Mouse (Mus musculus) adrenal gland, postnatal 4 days (tissue): ENCODE data around the gene Ccrl2. TPM values are rescaled to one million over a fixed set of nuclear protein-coding genes. Genes with fewer than 3 reads are reported as not detected.

Source experiments
- DNase-seq, 2 experiments: peaks; one replicate each; pipeline ENCODE4 v3.0.0; 2021 to 2022; ENCODE audit warnings: low spot score in 2 of 2, mixed read lengths in 2 of 2
- total RNA-seq, 2 experiments: library from RNA; stranded (reverse); gene quantifications; 2 replicates each; pipeline ENCODE4 v1.2.3; 2021

Ccrl2 gene
- total RNA-seq, 2 experiments from 2014 or later = 4.3 to 4.8 TPM

DNA sequence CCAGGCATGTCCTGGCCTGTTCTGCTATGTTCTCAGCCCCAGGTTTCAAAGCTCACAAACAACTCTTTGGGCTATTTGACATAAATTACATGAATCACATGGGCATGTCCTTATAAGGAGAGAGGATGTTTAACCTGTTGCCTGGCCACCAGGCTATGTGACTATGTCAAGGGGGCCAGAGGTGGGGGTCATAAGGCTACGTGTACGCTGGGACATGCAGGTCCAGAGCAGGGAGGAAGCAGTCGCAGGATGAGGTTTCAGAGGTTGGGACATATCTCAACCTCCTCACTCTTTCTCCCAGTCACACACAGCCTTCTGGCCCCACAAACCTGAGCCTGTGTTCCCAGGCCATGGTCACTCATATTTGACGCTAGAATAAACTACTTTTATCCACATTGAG, 9.7 kb upstream of the Ccrl2 start:
- DNase-seq = no peak

DNA sequence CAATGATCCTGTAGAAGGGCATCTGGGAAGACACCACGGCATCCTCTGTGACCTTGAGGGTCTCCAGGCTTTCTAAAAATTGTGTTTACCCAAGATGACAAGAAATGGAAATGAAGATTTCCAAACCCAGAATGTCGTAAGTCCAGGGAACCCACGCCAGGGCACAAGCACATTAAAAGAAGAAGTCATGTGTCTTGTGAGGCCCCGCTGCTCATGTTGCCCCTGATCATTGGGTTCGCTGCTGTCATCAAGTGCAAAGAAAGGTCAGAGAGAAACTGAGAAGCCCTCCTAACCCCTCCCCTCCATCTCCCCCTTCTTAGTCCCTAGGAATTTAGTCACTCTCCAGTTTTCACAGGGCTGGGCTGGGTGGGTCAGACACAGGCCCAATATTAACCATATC, 5.5 kb upstream of the Ccrl2 start:
- no peak for DNase-seq

DNA sequence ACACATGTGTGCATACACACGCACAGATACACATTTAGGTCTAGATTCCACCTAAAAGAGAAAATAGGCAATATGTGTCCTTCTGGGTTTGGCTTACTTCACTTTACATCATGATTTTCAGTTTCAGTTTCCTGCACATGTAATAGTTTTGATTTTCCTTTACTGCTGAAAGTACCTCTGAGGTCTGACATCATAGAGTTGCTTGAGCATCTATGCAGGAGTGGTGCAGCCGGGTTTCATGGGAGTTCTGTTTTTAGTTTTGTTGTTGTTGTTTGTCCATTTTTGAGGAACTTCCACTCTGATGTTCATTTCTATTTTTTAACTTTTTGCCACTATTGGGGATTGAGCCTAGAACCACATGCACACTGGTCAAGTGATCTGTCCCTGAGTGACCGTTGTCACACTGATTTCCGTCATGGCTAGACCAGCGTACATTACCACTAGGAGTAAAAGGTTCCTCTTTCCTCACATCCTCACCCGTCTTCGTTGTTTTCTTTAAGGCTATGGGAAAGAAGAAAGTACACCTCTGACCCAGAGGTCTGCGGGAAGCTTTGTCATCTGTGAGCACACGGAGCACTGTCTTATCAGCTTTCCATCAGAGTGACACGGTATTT, 1.7 kb upstream of the Ccrl2 start:
- DNase-seq = no peak

DNA sequence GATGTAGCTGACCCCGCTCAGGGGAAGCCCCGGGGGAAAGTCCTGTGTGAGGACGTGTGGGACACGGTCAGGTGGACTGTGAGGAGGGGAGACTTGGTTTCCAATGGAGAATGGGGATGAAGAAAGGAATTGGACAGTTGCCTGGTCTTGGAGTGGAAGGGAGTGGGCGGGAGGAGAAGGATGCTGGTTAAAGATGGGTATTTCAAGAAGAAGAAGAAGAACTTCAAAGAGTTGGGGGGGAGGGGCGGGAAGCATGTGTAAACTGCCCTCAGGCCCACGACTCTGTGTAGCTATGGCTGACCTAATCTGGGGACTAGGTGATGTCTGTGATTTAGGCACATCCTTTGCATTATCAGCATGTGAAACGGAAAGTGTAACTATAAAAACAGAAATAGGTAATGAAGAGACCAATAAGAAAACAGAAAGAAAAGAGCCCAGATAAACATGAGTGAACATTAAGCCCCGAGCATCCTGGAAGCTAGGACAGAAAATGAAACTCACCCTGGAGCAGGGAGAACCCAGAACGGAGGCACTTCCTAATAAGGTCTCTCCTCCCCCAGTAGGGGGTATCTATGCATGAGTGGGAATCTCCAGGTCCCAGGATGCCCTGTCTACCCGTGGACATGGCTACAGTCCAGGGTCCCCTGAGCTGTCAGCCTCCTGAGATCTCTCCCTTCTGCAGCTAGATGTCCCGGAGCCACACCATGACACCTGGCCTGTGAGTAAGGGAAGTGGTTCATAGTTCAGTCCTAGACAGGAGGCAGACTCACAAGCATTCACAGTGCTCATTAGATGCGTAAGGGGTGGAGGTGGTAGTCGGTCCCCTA, 438 bp upstream of the Ccrl2 start:
- no peak for DNase-seq

DNA sequence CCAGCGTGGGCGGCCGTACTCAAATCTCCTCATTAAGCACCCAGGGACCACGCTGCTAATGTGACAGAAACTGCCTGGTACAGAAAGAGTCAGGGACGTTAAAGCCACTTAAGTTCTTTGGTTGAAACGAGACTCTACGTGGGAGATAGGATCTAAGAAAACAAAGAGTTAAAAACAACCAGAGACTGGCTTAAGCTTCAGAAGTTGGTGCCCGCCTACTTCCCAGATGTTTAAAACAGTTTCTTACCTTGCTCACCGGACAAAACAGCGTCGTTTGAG, 861 bp downstream of the Ccrl2 start:
- no peak for DNase-seq

DNA sequence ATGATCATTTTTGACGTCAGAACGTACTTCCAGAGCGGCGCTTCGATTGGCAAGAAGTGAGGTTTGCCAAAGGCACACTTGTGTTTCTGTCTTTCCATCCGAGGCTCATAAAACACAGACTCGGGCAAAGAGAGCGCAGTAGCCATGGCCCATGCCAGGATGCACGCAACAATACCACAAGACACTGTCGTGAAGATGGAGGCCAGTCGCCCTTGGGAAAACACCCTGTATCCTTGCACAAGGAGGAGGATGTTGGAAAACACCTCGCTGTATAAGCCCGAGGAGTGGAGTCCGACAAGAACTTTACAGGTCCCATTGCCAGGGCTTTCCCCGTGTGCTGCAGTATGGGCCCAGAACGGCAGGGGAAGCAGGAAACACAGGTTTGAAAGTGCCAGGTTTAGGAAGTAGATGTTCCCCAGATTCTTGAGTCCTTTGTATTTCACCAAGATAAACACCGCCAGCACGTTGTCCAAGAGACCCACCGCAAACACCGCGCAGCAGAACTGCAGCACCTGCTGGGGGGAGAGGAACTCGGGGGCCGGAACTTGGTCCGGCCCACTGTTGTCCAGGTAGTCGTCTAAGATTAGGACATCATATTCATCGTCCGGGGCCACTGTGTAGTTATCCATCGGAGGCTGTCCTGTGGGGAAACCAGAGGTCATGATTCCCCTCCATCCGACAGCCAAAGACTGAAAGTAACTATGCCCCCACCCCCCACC, 1.4 kb downstream of the Ccrl2 start:
- no peak for DNase-seq

DNA sequence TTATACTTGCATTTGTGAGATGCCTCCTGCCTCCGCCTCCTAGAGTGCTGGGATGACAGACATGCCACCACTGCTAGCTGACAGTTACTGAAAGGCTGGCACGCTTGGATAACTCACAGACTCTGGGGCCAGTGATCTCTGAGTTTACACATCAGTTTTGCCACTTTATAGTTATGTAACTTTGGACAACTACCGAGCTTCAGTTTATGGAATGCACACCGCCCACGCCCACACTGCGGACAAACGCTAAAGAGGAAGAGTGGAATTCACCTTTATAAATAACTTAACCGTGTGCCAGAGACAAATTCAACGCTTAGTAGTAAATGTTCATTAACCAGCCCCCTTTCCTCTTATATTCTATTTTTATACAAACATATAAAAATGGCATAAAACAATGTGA, 2.4 kb downstream of the Ccrl2 start:
- DNase-seq = no peak

DNA sequence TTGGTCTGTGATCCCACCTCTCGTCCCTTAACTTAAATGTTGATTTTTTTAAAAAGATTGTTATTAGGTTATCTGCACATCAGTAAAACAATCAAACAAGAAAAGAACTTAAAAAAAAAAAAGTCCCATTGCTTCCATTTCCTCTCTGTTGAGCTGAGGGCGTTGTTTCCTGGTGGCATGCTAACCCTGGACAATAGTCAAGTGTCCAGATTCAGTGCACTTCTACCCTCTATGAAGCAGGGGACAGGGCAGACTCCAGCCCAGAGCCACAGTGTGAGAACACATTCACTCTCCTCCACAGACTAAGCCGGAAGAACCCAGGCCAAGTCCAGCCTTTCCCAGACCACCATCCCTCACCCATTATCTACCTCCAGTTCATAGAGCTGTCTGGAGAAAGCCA, 8.9 kb downstream of the Ccrl2 start:
- DNase-seq = no peak

DNA sequence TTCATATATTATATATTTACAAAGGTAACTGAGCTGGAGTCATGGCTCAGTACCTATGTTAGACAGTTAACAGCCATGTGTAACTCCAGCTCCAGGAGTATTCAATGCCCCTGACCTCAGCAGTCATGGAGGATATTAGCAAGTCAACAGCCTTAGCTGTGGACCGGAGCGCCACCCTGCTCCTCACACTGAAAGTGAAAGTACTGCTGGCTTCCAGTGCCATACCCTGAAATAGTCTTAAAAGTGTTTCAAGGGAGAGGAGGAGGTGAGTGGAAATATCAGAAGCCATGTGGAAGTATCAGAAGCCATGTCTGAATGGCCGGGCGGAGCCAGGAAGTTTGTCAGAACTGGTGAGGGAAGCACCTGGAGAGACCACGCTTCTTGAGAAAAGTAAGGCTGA, 10.1 kb downstream of the Ccrl2 start:
- no peak for DNase-seq

DNA sequence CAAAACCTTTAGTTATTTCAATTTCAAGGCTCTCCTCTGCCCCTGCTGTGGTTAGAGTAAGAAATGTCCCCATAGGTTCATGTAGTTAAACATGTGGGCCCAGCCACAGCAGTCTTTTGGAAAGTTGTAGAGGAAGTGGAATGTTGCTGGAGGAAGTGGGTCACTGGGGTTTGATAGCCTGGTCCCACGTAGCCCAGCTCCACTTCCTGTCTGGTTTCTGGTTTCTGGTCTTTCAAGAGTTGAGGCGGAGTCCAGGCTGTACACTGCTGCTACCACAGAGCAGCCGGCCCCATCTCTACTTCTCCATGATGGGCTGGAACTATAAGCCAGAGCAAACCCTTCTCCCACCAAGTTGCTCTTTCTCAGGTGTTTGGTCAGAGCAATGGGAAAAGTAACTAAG, 11.1 kb downstream of the Ccrl2 start:
- DNase-seq = no peak

DNA sequence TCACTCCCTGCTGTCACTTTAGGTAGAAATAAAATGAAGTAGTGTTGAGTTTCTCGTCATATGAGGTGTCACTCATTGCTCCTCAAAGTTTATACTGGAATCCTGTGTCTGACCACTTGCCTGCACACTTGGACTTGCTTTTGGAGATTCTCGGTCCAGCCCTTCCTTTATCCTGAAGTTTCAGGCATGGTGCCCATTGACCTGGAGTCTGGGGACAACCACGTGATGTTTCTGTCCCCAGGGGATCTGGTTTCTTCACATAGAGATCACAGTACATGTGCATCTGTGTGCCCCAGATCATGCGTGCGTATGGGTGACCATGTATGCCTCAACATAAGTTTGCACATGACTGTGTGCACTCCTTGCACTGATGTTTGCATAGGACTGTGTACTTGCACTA, 15.1 kb downstream of the Ccrl2 start:
- no peak for DNase-seq

DNA sequence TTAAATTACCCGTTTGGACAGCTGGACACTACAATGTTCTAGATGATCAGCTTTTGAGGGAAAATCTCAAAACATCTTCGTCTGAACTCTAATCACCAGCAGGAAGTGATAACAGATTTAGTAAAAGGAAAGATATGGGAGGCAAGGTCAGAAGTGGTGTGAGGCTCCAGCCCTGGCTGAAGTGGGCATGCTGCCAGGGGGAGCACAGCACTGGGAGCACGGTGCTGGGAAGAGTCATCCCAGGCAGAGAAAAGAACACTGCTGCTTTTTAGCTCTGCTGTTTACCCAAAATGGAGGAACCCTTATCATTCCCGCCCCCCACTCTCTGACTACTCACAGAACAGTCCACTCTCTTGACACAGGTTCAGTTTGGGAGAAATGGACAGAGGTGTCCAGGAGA, 17.4 kb downstream of the Ccrl2 start:
- no peak for DNase-seq

DNA sequence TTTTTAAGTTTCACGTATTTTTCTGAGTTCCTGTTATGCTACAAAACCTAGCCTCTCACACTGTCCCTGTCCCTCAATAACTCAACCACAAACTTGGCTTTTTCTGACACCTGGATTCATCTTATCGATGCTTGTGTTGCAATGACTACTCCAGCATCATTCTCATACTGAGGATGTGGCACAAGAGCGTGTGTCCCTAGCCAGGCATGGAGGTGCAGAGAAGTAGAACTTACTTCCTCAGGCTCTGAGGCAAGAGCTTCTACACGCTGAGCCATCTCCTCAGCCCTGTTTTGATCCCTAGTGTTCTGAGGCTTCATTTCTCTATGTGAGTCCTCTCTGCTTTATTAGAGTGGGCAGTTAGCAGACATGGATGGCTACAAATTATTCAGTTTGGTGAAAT, 23.6 kb downstream of the Ccrl2 start:
- DNase-seq = no peak

DNA sequence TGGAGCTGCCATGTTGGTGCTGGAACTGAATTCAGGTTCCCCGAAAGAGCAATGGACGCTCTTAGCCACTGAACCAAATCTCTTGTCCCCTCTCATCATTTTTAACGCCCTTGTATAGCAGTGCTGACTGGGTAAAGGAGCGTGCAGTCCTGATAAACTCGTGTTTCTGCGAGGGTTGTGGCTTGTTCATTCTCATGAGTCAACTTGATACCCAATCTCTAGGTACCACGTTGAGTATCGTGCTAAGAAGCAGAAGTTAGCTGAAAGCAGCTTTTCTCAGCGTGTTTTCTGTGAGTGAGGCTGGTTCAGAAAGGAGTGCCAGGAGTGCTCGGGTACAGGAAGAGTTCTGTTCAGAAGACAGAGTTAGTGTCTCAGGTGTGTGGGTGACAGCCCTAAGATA, 30.5 kb downstream of the Ccrl2 start:
- no peak for DNase-seq

DNA sequence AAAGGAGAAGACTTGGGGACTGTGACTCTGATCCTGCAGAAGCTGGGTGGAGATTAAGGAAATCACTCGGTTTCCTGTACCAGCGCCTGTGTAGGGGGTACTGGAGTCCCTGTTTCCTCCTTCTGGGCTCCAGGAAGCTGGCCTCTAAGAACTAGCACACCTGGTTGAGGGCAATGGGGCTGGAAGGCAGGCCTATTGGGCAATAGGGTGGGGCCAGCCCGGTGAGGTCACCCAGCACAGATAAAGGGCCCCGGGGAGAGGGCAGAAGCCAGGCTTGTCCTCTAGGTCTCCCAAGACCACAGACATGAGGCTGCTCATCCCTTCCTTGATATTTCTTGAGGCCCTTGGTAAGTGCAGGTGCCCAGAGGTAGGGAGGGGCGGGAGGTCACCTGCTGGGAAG, 38.3 kb downstream of the Ccrl2 start, which contains the start of gene Ltf:
TSS of gene Ltf (plus strand) at position 250 of the 400 bp plus-strand sequence.
- DNase-seq = no peak

DNA sequence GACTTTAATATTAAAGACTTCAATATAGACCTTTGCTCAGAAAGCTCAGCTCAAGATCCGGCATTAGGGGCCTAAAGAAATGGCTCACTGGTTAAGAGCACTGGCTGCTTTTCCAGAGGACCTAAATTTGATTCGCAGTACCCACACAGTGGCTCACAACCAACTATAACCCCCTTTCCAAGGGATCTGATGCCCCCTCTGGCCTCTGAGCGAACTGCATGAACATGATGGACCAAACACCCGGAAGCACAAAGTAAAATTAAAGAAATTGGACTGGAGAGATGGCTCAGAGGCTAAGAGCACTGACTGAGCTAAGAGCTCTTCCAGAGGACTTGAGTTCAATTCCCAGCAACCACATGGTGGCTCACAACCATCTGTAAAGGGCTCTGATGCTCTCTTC, 41.7 kb downstream of the Ccrl2 start:
- DNase-seq = no peak

DNA sequence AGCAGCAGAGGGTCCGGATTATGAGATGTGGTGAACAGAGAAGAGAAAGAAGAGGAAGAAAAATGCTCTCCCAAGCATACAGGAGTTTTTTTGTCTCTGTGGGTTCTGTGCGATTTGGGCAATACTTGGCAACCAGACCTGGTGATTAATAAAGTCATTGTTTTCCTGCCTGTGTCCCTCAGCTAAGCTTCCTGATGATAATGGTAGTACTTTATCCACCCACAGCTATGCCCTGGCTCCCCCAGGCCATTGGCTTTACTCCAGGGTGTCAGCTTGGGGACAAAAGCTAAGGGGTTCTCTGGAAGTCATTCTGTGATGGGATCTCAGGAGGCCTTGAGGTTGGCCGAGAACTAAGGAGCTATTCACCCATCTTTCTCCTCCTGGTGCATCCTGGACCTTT, 45.3 kb downstream of the Ccrl2 start:
- no peak for DNase-seq

DNA sequence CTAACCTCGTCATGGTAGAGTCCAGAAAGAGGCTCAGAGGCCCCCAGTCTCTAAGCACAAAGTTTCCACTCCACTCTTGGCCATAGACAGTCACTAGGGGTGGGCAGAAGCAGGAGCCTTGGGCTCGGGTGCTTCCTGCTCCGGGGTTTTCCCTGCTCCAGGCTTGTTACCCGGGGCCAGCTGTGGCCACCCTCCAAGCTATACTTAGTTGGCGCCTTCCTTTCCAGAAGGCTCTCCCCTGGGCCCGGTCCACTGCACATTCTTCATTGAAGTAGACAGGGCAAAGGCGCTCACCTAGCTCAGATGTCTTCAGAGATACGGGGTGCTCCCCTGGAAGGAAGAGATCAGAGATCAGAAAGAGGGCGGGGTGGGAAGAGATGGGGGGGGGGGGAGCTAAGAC, 45.8 kb downstream of the Ccrl2 start:
- DNase-seq = no peak

DNA sequence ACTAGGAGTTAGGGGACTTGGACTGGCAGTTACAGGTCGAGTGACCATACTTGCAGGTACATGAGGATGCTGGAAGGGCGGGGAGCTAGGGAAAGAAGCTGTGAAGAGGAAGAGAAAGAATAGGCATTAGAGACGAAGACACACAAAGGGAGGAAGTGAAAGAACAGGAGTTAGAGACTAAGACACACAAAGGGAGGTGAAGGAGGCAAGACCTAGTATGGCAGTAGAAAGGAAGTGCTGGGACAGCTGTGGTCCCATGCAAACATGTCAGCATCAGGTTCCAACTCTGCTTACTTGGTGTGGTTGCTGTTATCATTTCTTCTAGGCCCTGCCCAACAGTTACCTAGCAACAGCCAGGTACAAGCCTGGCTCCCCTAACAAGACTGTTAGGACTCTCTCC, 47.6 kb downstream of the Ccrl2 start:
- DNase-seq = no peak

DNA sequence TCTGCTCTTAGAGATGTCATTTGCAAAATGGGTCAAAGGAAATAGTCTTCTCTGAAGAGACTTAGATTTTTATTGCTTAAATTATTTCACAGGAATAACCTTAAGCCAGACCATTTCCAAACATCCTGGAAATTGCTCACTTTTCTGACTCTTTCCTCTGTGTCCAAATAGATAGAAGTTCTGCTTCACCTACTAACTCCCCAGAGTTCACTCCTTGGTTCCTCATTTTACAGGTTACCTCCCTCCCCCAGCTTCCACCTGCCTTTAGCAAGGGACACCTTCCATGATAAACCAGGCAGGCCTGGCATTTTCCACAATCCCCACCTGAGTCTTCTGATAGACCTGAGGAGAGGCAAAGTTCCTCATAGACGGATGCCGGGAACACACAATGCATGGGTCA, 50.8 kb downstream of the Ccrl2 start:
- no peak for DNase-seq
